Mouse (Mus musculus): ENCODE data around the gene Cyb5d2. TPM values are rescaled to one million over a fixed set of nuclear protein-coding genes. Genes with fewer than 3 reads are reported as not detected.
"Not testable (repeated sequence)": the region's sequence is repeated elsewhere in the genome, so short reads cannot be mapped to it uniquely, and the experiment has no call there.

Cyb5d2 gene
- total RNA-seq, 2 experiments from 2014 or later: 17.0 to 18.3 TPM

DNA sequence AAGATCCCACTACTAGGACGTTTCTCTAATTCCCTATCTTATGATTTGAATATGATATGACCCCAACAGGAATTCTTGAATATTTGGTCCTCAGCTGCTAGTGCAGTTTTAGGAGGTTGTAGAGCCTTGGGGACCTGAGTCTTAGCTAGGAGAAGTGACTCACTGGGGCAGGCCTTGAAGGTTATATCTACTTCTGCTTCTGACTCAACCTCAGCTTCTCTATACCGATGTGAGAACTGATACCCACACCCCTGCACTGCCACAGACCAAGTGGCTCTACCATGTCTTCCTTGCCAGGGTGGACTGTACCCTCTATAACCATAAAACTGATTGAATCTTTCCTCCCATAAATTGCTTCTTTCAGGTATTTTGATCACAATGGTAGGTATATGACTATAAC is 13.8 kb downstream of the Cyb5d2 start:
- no peak for DNase-seq (ENCODE audit: low spot score in 2 of 2)

DNA sequence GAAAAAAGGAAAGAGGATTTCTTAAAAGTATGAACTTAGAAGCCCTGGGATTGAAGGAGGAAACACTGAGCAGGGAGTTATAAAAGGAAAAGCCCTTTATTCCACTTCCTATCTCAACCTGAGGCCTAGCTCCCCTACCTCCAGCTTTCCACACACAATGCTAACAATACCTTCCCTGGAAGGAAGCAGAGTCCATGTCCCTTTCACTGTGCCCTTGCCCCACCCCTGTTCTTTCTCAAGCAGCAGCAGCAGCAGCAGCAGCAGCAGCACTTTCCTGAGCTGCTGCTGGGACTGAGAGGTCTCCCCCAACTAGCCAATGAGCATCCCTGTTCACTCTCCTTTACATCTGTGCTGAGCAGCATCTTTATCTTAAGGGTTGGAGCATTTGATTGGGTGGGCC is 17.0 kb downstream of the Cyb5d2 start:
- DNase-seq (ENCODE audit: low spot score in 2 of 2): no peak

- DNase-seq (ENCODE audit: low spot score in 2 of 2): not testable (repeated sequence)
Observed at GRCm38 (mm10) chr11:72772611-72773010, 23.3 kb downstream of the Cyb5d2 start.

- DNase-seq (ENCODE audit: low spot score in 2 of 2): no peak
Observed at GRCm38 (mm10) chr11:72771461-72771860, 24.5 kb downstream of the Cyb5d2 start.

DNA sequence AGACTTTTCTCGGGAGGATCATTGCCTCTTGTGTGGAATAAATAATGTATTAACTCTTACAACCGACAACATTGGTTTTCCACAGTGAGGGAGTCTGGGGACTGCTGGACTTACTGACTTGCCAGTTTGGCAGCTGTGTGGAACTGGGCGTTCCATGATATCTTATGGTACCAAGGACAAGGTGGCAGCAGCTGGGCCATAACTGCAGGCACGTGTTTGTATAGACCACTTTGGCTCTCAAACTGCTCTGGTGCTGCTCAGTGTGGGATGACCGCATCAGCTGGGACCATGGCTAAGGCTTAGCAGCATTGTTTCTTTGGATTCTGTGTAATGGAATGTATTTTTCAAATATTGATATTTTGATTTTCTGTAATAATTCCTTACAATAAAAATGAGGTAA is 25.1 kb downstream of the Cyb5d2 start:
- DNase-seq (ENCODE audit: low spot score in 2 of 2): no peak

DNA sequence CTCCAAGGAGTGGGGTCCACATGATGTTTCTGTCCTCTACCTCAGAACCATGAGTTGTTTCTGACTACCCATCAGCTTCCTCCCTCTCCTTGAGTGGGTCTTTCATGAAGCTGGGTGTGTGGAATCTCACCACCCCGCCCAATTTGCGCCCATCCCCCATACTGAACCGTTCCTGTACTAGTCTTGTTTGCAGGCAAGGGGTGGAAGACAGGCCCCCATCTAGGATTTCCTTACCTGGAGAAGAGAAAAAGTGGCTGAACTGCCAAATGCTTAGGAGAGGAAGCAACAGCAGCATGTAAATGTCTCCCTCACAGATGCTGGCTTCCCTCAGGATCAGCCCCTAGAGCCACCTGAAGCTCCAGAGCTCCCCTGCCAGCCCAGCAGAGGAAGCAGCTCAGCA is 25.6 kb downstream of the Cyb5d2 start:
- DNase-seq (ENCODE audit: low spot score in 2 of 2): no peak

DNA sequence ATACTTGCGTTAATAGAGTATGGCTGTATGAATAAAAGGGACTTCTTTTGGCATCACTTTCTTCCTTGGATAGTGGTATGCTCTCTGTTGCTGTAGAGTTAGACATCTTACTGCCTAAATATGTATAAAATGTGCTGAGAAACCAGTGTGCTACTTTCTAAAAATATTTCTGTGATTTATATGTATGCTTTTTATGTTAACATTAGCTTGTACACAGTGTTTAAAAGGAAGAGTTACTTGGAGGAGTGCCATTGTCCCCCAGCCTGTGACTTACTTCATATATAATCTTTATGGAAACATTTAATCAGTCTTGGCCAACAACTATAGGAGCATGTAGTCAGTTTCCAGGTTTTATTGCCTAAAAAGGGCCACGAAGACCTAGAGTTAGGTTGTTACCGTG is 26.9 kb downstream of the Cyb5d2 start:
- DNase-seq (ENCODE audit: low spot score in 2 of 2): no peak

GRCm38 (mm10) chr11:72767716-72768115 is 28.2 kb downstream of the Cyb5d2 start:
- no peak for DNase-seq (ENCODE audit: low spot score in 2 of 2)

DNA sequence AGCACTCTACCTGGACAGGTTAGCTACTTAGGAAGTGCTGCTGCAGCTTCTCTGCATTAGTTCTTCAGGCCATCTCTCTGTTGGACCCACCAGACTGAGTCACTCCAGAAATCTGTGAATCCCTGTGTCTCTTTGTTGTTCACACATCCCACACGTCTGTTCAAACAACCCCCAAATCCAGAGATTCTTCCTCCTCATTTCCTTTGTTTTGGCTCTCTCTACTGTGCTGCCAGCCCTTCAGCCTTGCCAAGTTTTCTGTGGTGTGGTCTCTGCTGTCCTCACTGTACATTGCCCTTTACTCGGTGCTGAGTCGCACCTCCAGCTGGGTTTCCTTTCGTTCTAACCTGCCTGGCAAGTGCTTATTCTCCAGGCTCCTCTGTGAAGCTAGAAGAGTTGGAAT is 31.7 kb downstream of the Cyb5d2 start:
- peak; percentile 19 to 36 for DNase-seq (ENCODE audit: low spot score in 2 of 2)

GRCm38 (mm10) chr11:72760781-72761180 is 35.2 kb downstream of the Cyb5d2 start:
- no peak for DNase-seq (ENCODE audit: low spot score in 2 of 2)

DNA sequence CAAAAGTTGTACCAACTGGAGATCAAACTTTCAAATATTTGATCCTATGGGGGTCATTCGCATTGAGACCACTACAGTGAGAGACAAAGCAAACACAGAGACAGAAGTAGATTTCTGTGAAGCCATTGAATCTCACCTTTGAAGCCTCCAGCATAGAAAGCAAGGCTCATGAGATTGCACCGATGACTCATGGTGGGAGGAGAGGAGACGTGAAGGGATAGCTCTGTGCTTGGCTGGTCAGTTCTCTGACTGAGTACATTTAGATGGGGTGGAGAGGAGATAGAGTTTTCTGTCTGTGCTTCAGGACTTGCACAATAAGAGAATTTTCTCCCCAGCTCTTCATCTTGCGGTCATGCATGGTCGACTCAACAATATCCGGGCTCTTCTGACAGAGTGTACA is 36.4 kb downstream of the Cyb5d2 start:
- no peak for DNase-seq (ENCODE audit: low spot score in 2 of 2)

DNA sequence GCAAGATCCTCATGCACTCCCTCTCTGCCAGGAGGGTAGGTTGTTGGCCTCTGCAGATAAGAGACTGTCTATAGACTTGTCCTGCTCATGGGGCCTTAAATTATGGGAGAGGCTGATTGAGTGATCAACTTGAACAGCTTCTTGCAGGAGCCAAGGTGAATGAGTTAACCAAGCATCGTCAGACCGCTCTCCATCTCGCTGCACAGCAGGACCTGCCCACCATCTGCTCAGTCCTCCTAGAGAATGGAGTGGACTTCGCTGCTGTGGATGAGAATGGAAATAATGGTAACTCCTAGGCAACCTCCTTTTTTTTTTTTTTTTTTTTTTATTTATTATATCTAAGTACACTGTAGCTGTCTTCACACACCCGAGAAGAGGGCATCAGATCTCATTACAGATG is 37.6 kb downstream of the Cyb5d2 start:
- no peak for DNase-seq (ENCODE audit: low spot score in 2 of 2)

- DNase-seq (ENCODE audit: low spot score in 2 of 2): no peak
Observed at GRCm38 (mm10) chr11:72751956-72752355, 44.0 kb downstream of the Cyb5d2 start.

DNA sequence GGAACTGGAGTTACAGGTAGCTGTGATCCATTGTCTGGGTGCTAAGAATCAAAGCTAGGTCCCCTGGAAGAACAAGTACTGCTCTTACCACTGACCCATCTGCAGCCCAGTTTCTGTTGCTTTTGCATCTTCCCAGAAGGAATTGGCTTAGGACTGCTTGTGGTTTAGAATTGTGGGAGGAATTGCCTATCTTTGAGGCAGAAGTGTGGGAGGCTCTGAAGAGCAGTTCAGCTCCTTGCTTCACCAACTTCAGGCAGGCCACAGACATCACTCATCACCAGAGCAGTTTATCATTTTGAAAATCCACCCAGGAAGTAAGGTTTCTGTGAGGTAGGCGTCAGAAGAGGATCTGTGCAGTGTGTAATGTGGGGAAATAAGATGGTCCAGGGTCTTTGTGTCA is 56.9 kb downstream of the Cyb5d2 start:
- DNase-seq (ENCODE audit: low spot score in 2 of 2): peak in 1 of 2 experiments; percentile 28

GRCm38 (mm10) chr11:72737517-72737916 is 58.4 kb downstream of the Cyb5d2 start:
- not testable (repeated sequence) for DNase-seq (ENCODE audit: low spot score in 2 of 2)

DNA sequence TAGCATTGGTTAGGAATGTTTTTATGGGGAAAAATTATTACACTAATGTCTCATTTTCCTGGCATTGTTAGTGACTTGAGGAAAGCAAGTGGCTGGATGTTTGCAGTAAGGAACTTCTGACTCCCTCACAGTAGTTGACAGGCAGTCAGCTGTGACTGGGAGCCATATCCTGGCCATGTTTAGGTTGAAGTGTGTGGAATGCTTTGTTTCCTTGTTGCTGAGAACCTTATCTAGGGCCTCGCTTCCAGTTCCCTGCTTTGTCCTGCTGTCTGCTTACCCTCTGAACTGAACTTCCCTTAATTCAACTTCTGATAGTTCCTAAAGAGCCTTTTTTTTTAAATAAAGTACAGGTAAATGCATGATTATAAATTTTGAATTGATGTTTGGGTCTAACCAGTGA is 59.6 kb downstream of the Cyb5d2 start:
- DNase-seq (ENCODE audit: low spot score in 2 of 2): no peak

DNA sequence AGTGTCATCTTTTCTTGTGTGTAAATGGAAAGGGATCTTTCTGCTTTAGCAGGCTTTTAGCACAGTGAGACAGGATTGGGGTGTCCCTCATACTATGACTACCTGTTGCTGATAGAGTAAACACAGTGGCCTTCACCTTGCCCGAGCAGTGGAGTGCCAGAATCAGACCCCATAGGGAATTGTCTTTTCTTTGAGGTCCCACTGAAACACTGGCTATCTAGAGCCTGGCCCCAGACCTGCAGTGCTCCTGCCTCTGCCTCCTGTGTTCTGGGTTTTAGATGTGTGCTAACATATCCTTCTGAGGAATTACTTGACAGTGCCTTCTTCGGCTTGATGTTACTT is 60.5 kb downstream of the Cyb5d2 start:
- DNase-seq (ENCODE audit: low spot score in 2 of 2): no peak

DNA sequence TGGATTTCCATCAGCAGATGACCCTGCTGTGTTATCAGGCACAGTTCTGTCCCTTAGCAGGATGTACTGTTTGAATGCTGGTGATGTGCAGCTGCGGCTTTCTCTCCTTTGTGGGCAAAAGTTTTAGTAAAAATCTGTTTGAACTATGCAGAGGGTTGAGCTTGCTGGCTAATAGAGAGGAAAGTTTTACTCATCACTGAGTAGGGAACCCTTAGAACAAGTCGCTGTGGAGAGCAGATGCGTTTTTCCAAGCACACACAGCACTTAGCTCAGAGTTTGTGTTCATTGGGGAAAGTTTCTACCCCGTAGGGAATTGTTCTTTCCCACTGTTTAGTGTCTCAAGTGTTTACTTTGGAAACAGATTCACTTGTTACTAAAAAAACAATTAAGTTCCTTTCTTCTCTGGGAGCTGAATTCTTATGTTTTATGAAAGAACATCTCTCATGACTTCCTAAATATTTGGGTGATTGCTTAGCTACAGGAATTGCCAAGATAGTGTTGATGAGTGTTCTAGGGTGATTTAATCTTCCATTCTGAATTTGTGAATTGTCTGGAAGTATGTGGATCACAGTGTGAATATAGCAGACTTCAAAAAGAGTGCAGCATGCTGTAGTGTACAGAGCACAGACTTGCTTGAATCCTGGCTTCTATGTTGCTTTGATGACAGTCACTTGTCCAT is 61.0 kb downstream of the Cyb5d2 start:
- DNase-seq (ENCODE audit: low spot score in 2 of 2): no peak

- DNase-seq (ENCODE audit: low spot score in 2 of 2): no peak
Observed at GRCm38 (mm10) chr11:72733736-72734135, 62.2 kb downstream of the Cyb5d2 start.

Other genes starting within 250 kb of the Cyb5d2 start
- under 1 TPM; 0.21 to 0.28 TPM for gene Spns3, start 245.6 kb downstream of the Cyb5d2 start, total RNA-seq (2021)
- 10 to 100 TPM; 45.8 to 47.2 TPM for gene Ube2g1, start 188.9 kb downstream of the Cyb5d2 start, total RNA-seq (2021)
- gene Ankfy1, start 106.1 kb downstream of the Cyb5d2 start, total RNA-seq (2021): 10 to 100 TPM; 32.4 to 36.0 TPM
- gene Zzef1, start 84 bp upstream of the Cyb5d2 start, total RNA-seq (2021): 10 to 100 TPM; 37.3 to 43.8 TPM
- gene Atp2a3, start 165.0 kb upstream of the Cyb5d2 start, total RNA-seq (2021): 1 to 10 TPM; 6.6 to 8.5 TPM
- gene P2rx1, start 203.0 kb upstream of the Cyb5d2 start, total RNA-seq (2021): under 1 TPM; 0.26 to 0.47 TPM
- gene Camkk1, start 222.9 kb upstream of the Cyb5d2 start, total RNA-seq (2021): 100 to 1,000 TPM; 108 to 123 TPM

Data from left cerebral cortex, adult 18-20 months (tissue).